Comparison of ENCODE assay signal across 8 mouse cellular contexts in genomic region chr5:3343566-3344080, GRCm38 (mm10). TPM values are rescaled to one million over a fixed set of nuclear protein-coding genes. Genes with fewer than 3 reads are reported as not detected.
DNase-seq lines count a peak whose midpoint lies in the region; ATAC-seq and TF ChIP-seq lines count a peak whose summit lies in the region.

No protein-coding gene starts in this region.

- peaks cover 16% of the 10 kb centered on the region; the same call in 1 of the 2 replicates for H3K27me3 ChIP-seq in neural tube, embryonic 11.5 days (ENCODE audit: control insufficient read depth, insufficient read depth, low read length)
- peaks cover 7% of the 10 kb centered on the region; the same call in 1 of the 2 replicates for H3K27me3 ChIP-seq in intestine, postnatal 0 days (replicated peaks; ENCODE audit: control insufficient read depth, insufficient read depth, low read length)
- no peaks in the 10 kb centered on the region for H3K27me3 ChIP-seq in limb, embryonic 14.5 days (ENCODE audit: control insufficient read depth, insufficient read depth, low read length)
- peaks cover 26% of the 10 kb centered on the region for H3K27me3 ChIP-seq in midbrain, embryonic 14.5 days (ENCODE audit: control insufficient read depth, insufficient read depth, low read length)

- peak overlapping the region; percentile 62 for H3K9ac ChIP-seq in neural tube, embryonic 11.5 days (ENCODE audit: low read length)
- H3K9ac ChIP-seq in intestine, postnatal 0 days (ENCODE audit: low read depth, low read length): peak overlapping the region; percentile 41
- H3K9ac ChIP-seq in limb, embryonic 14.5 days (ENCODE audit: low read depth, low read length, severe bottlenecking): peak overlapping the region; percentile 70
- peak overlapping the region; percentile 48 for H3K9ac ChIP-seq in midbrain, embryonic 14.5 days (replicated peaks; ENCODE audit: low read length)

- TF ChIP-seq CTCF in intestine, postnatal 0 days (IDR thresholded peaks at IDR 0.05; ENCODE audit: low read depth): peak; percentile 51

- H3K9me3 ChIP-seq in neural tube, embryonic 11.5 days (ENCODE audit: control insufficient read depth, low read length): no peaks in the 10 kb centered on the region
- H3K9me3 ChIP-seq in intestine, postnatal 0 days (ENCODE audit: control insufficient read depth): no peaks in the 10 kb centered on the region
- no peaks in the 10 kb centered on the region for H3K9me3 ChIP-seq in limb, embryonic 14.5 days (ENCODE audit: control insufficient read depth, low read length)
- H3K9me3 ChIP-seq in midbrain, embryonic 14.5 days (ENCODE audit: control insufficient read depth, low read length): no peaks in the 10 kb centered on the region

- peak; percentile 74 for DNase-seq in neural tube, embryonic 11.5 days (ENCODE audit: low spot score)
- no peak for DNase-seq in neural tube, embryonic 10.5 days (ENCODE audit: extremely low spot score, low spot score)
- peak; percentile 76 for DNase-seq in embryo, embryonic 9.5 days (ENCODE audit: extremely low spot score)
- DNase-seq in heart, adult 11 months: peak; percentile 97
- peak; percentile 11 for DNase-seq in limb, embryonic 14.5 days (ENCODE audit: low spot score)
- DNase-seq in midbrain, embryonic 14.5 days: peak; percentile 67
- DNase-seq in spleen, postnatal 14 days (ENCODE audit: low spot score in 2 of 2): peak; percentile 38 to 51

- H3K4me2 ChIP-seq in neural tube, embryonic 11.5 days (ENCODE audit: low read depth): peak overlapping the region; percentile 89
- H3K4me2 ChIP-seq in intestine, postnatal 0 days (replicated peaks; ENCODE audit: low read depth): peak overlapping the region; percentile 100
- H3K4me2 ChIP-seq in limb, embryonic 14.5 days (replicated peaks; ENCODE audit: low read depth, low read length, severe bottlenecking): peak overlapping the region; percentile 96
- peak overlapping the region; percentile 90 for H3K4me2 ChIP-seq in midbrain, embryonic 14.5 days (ENCODE audit: low read length)

- WGBS in neural tube, embryonic 11.5 days: 0% methylated on average over 36 of the region's 37 CpGs
- under 1% methylated on average over 37 of the region's 37 CpGs for WGBS in intestine, postnatal 0 days
- under 1% methylated on average over 35 of the region's 37 CpGs for WGBS in limb, embryonic 14.5 days
- under 1% methylated on average over 37 of the region's 37 CpGs for WGBS in midbrain, embryonic 14.5 days

- no peaks in the 10 kb centered on the region for H3K36me3 ChIP-seq in neural tube, embryonic 11.5 days (ENCODE audit: control insufficient read depth, insufficient read depth, low read length)
- H3K36me3 ChIP-seq in intestine, postnatal 0 days (ENCODE audit: control insufficient read depth, insufficient read depth): no peaks in the 10 kb centered on the region
- H3K36me3 ChIP-seq in limb, embryonic 14.5 days (ENCODE audit: control insufficient read depth, insufficient read depth, low read length): no peaks in the 10 kb centered on the region
- H3K36me3 ChIP-seq in midbrain, embryonic 14.5 days (ENCODE audit: control insufficient read depth, insufficient read depth, low read length): no peaks in the 10 kb centered on the region

- H3K27ac ChIP-seq in neural tube, embryonic 11.5 days (ENCODE audit: low read depth, low read length): no peak overlapping the region
- H3K27ac ChIP-seq in intestine, postnatal 0 days (ENCODE audit: low read depth, low read length): peak overlapping the region; percentile 77
- H3K27ac ChIP-seq in limb, embryonic 14.5 days (replicated peaks; ENCODE audit: low read depth, low read length): peak overlapping the region; percentile 75
- peak overlapping the region; percentile 45; the same call in 1 of the 2 replicates for H3K27ac ChIP-seq in midbrain, embryonic 14.5 days (replicated peaks; ENCODE audit: low read depth, low read length)

- 0 out of 2 replicates have a peak, but pooled peaks cover 3% of the 10 kb centered on the region for H3K4me1 ChIP-seq in neural tube, embryonic 11.5 days (ENCODE audit: control insufficient read depth, insufficient read depth, low read length)
- H3K4me1 ChIP-seq in intestine, postnatal 0 days (replicated peaks; ENCODE audit: control insufficient read depth, insufficient read depth, low read length): no peaks in the 10 kb centered on the region
- H3K4me1 ChIP-seq in limb, embryonic 14.5 days (ENCODE audit: control insufficient read depth, insufficient read depth, low read length): no peaks in the 10 kb centered on the region
- 0 out of 2 replicates have a peak, but pooled peaks cover 17% of the 10 kb centered on the region for H3K4me1 ChIP-seq in midbrain, embryonic 14.5 days (ENCODE audit: control insufficient read depth, insufficient read depth, low read length)

- TF ChIP-seq POLR2A in limb, embryonic 14.5 days (IDR thresholded peaks at IDR 0.05; ENCODE audit: borderline replicate concordance, extremely low read depth, insufficient read depth, insufficient read length): no peak

- peak; percentile 67 for ATAC-seq in neural tube, embryonic 11.5 days (ENCODE audit: insufficient read depth, low FRiP score, low TSS enrichment)
- peak; percentile 59 for ATAC-seq in intestine, postnatal 0 days
- peak; percentile 44 for ATAC-seq in limb, embryonic 14.5 days (ENCODE audit: low FRiP score, low read depth)
- ATAC-seq in midbrain, embryonic 14.5 days (ENCODE audit: low FRiP score, low TSS enrichment): peak; percentile 61

- peak overlapping the region; percentile 57 for H3K4me3 ChIP-seq in neural tube, embryonic 11.5 days (ENCODE audit: low read depth, low read length)
- peak overlapping the region; percentile 77 for H3K4me3 ChIP-seq in intestine, postnatal 0 days (ENCODE audit: low read depth, low read length)
- H3K4me3 ChIP-seq in limb, embryonic 14.5 days (replicated peaks; ENCODE audit: low read length): peak overlapping the region; percentile 61
- peak overlapping the region; percentile 53 for H3K4me3 ChIP-seq in midbrain, embryonic 14.5 days (replicated peaks; ENCODE audit: low read depth, low read length)

RNA-seq across cellular contexts. Expression of gene Cdk6, which starts 2.3 kb away (rescaled TPM):
- polyA plus RNA-seq in neural tube, embryonic 11.5 days (2014; fragmentation: Nextera tagmentation; extraction: Ambion mirVana): 12.2 and 14.1 TPM in 2 replicates
- polyA plus RNA-seq in intestine, postnatal 0 days (2015; fragmentation: Nextera tagmentation; extraction: Ambion mirVana): 12.7 and 13.2 TPM in 2 replicates
- 10.9 and 11.3 TPM in 2 replicates for polyA plus RNA-seq in limb, embryonic 14.5 days (2012; rRNA removed)
- 23.8 and 27.9 TPM in 2 replicates for polyA plus RNA-seq in limb, embryonic 14.5 days (2014; fragmentation: Nextera tagmentation; extraction: Ambion mirVana)
- 8.7 and 15.9 TPM in 2 replicates for polyA plus RNA-seq in midbrain, embryonic 14.5 days (2014; fragmentation: Nextera tagmentation; extraction: Ambion mirVana)
